Mouse (Mus musculus) frontal cortex, adult 2 months (tissue): ENCODE measurements around the gene Glipr1l3. TPM values are rescaled to one million over a fixed set of nuclear protein-coding genes. Genes with fewer than 3 reads are reported as not detected.
"Not testable (repeated sequence)": the region's sequence is repeated elsewhere in the genome, so short reads cannot be mapped to it uniquely, and the experiment has no call there.

Experiments used
- DNase-seq, 2 experiments: peaks; one replicate each; pipeline ENCODE4 v3.0.0; 2022; ENCODE audit warnings: low spot score in 1 of 2; ENCODE audit errors: extremely low spot score in 1 of 2
- polyA plus RNA-seq: library from polyadenylated mRNA; depleted of rRNA; stranded (reverse); fragments of >200 nt; gene quantifications from 2 replicates; pipeline ENCODE4 v1.2.3, GENCODE M21; 2012; rRNA removed

The Glipr1l3 gene
- 0.17 TPM in 1 of 2 replicates, not detected in the other for polyA plus RNA-seq

- DNase-seq: peak; percentile 85 to 95
Measured at GRCm38 (mm10) chr10:112159882-112160560, at the start of gene Glipr1l3. Gene Glipr1l3, minus strand, starts transcription at chr10:112160327.

DNA sequence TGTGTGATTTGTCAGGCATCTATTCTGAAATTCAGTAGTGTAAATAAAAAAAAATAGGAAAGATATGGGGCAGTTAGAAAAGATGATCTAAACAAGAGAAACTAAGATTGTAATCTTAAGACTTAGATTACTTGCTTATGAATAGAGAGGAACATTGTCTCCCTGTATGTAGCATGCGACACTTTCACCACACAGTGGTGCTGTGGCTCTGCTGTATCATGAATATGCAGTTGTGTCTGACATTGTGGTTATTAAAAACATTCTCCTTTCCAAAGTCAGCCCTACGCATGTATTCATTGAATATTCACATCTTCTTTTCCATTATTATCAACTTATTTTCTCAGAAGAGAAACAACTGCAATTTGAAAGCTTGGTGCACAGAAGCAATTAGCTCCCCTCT lies 43.3 kb upstream of the Glipr1l3 start:
- peak; percentile 9 to 79 for DNase-seq

DNA sequence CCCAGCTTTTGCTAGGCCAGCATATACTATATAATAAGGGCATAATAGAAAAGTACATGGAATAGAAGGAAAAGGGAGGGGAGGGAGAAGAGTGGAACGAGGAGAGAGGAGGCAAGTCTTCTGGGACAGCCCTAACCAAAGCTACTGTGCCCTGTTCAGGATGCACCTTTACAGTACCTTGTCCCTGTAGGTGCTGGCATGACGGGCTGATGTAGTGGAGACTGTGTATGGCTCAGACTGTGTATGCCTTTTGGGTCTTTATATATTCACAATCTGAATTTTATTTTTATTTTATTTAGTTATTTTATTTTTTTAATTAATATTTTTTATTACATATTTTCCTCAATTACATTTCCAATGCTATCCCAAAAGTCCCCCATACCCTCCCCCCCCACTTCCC lies 33.8 kb upstream of the Glipr1l3 start:
- not testable (repeated sequence) for DNase-seq

- not testable (repeated sequence) for DNase-seq
Measured at GRCm38 (mm10) chr10:112177027-112177426, 16.9 kb upstream of the Glipr1l3 start.

GRCm38 (mm10) chr10:112163168-112163766 lies 3.1 kb upstream of the Glipr1l3 start, which contains the start of gene Caps2:
Gene Caps2, plus strand, starts transcription at chr10:112163621.
- peak in 1 of 2 experiments; percentile 8 for DNase-seq

GRCm38 (mm10) chr10:112139834-112140233 lies 20.3 kb downstream of the Glipr1l3 start:
- DNase-seq: no peak

DNA sequence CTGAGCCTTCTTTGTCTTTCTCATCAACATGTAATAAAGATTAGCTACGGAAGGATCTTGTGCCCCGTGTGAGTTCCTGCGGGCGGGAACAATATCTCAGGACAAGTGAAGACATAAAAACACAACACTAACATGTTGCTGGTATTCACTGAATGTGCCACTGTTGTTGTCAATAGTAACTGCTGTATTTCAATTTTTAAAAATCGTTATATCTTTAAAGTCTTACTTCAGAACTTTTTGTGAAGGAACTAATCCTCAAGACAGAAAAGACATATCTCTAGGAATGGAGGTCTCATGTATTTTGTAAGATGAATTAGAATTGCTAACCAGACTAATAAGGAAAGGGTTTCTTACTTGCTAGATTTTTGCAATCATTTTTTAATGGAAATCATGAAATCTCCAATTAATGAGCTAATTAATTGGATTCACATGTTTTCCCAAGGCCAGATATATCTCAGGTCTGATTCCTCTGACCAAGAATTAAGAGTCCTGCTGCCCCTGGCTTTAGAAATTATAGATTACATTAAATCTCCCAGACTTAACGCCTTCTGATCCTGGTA lies 21.2 kb downstream of the Glipr1l3 start:
- no peak for DNase-seq

- peak; percentile 31 to 72 for DNase-seq
Measured at GRCm38 (mm10) chr10:112138050-112138870, 21.9 kb downstream of the Glipr1l3 start.

DNA sequence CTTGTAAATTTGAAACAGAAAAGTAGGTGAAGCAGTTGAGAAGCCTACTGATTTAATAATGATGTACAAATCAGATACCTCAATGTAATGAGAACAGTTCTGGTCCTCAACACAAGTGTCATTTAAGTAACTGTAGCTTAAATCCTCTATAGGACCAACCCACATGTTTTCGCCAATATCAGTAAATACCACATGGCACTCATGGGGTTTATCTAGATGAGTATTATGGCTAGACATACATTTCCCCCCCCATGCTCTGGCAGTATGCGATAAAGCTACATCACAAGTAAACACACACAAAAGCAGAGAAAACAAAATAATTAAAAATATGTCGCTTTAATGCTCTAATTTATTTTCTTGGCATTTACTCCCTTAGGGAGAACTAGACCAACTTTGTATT lies 27.9 kb downstream of the Glipr1l3 start:
- DNase-seq: no peak

DNA sequence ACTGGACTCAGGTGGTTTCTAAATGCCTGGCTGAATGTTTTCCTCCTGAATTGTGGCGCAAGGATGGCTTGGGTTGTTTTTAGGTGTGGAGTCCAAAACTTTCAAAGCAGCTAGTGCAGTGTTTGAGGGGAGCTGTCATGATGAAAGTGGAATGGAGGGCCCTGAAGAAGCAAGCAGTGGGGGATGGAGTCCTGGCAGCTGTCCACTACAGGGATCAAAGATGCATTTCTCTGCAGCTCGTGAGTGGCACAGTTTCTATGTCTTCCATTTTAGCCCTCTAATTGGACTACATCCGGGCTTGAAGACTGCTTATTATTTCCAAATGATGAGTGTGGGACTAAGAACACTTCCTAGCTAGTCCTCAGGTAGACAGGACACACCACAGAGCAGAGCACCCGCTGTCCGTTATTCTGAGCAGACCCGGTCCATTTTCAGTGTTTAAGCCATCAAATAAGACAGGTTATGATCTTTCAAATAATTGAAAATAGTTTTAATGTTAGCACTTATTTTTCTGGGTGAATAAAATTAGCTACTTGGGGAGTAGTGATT lies 32.4 kb downstream of the Glipr1l3 start:
- DNase-seq: not testable (repeated sequence)

DNA sequence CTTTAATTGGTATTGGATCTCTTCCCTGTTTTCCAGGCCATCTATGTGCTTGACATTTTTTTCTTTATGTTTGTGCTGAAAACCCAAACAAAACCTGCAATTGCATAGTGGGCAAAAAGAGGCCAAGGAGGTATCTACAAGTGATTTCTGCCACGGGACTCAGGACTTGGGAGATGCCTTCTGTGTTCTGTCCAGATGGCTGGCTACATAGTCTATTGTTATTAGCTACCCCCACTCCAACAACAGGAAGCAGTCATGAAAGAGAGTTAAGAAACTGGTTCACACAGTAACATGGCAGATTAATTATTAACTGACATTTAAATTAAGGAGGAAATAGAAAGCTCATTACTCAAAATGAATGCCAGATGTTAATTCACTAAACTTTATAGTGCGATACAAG lies 35.0 kb downstream of the Glipr1l3 start:
- not testable (repeated sequence) for DNase-seq

DNA sequence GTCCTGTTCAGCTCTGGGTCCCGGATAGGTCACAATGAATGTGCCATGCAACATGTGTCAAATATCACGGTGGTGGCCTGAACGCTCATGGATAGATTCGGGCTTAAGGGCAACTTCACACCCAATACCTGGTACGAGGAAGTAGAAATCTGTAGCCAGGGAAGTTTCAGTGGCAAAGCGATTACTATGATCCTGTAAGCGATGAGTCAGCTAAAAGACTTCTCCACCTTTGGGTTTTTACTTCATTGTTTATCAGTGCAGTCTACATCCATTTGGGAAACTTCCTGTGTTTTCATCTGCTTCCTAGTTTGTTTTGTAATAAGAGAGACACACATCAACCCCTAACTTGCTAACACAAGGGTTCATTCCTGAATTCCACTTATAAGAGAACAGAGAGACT lies 49.7 kb downstream of the Glipr1l3 start:
- no peak for DNase-seq

DNA sequence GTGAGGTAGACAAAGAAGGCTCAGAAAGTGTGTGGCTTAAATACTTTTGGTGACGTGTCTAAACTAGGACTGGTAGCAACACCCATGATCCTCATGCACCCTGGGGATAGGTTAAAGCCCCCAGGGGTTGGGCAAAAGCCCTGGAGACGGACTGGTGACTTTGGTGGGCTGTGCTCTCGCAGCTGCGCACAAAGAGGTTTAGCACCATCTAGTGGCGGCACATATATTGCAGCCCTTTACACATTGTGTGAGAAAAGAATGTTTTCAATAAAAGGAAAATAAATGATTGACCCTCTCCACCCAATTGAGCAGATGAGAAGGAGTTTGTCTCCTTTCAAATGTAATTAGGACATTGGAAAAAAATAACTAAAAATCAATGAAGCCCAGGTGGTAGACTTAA lies 54.3 kb downstream of the Glipr1l3 start:
- DNase-seq: peak; percentile 7 to 76

Other genes starting within 250 kb of the Glipr1l3 start
- gene Krr1, start 187.7 kb downstream of the Glipr1l3 start, polyA plus RNA-seq: 26.4 and 30.3 TPM in 2 replicates
- 1.8 and 2.2 TPM in 2 replicates for gene Glipr1, start 157.7 kb downstream of the Glipr1l3 start, polyA plus RNA-seq
- gene Glipr1l1, start 100.1 kb downstream of the Glipr1l3 start, polyA plus RNA-seq: not detected in 2 replicates
- gene Glipr1l2, start 77.0 kb downstream of the Glipr1l3 start, polyA plus RNA-seq: not detected in 2 replicates
- 0.25 and 0.46 TPM in 2 replicates for gene Caps2, start 3.3 kb upstream of the Glipr1l3 start, polyA plus RNA-seq
- 50.3 and 53.9 TPM in 2 replicates for gene Kcnc2, start 110.8 kb upstream of the Glipr1l3 start, polyA plus RNA-seq